Mouse (Mus musculus) hindbrain, embryonic 11.5 days (tissue): ENCODE results near the gene Mrpl20. TPM values are rescaled to one million over a fixed set of nuclear protein-coding genes. Genes with fewer than 3 reads are reported as not detected.

Experiments used
- ATAC-seq: fragments of 200-750 bp; cut with Nextera tagmentation; 2 replicates; pipeline ENCODE4 v1.8.0; 2017; ENCODE audit warnings: mild to moderate bottlenecking, moderate TSS enrichment, moderate library complexity; ENCODE audit not compliant: low FRiP score
- DNase-seq: peaks from one replicate; pipeline ENCODE4 v3.0.0-alpha.2; 2015; ENCODE audit warnings: low spot score
- H3K27ac ChIP-seq: fragments of 300-500 bp; sonication (generic); 2 replicates; pipeline ENCODE4 v1.5.1; 2014; ENCODE audit warnings: mild to moderate bottlenecking, low read depth, low read length
- H3K27me3 ChIP-seq: fragments of 300-500 bp; sonication (generic); 2 replicates; pipeline ENCODE4 v1.6.1; 2014; ENCODE audit warnings: mild to moderate bottlenecking, low read length, moderate library complexity, mixed read lengths; ENCODE audit not compliant: control insufficient read depth, insufficient read depth
- H3K36me3 ChIP-seq: fragments of 300-500 bp; sonication (generic); 2 replicates; pipeline ENCODE4 v1.6.1; 2014; ENCODE audit warnings: mild to moderate bottlenecking, low read length, moderate library complexity, mixed read lengths; ENCODE audit not compliant: control insufficient read depth, insufficient read depth
- H3K4me1 ChIP-seq: fragments of 300-500 bp; sonication (generic); replicated peaks from 2 replicates; pipeline ENCODE4 v1.6.1; 2014; ENCODE audit warnings: low read length, mixed read lengths; ENCODE audit not compliant: control insufficient read depth, insufficient read depth
- H3K4me2 ChIP-seq: fragments of 300-500 bp; sonication (generic); replicated peaks from 2 replicates; pipeline ENCODE4 v1.6.1; 2014; ENCODE audit warnings: mild to moderate bottlenecking, low read depth, low read length
- H3K4me3 ChIP-seq: fragments of 300-500 bp; sonication (generic); 2 replicates; pipeline ENCODE4 v1.5.1; 2014; ENCODE audit warnings: low read depth, low read length
- H3K9ac ChIP-seq: fragments of 300-500 bp; sonication (generic); 2 replicates; pipeline ENCODE4 v1.6.1; 2014; ENCODE audit warnings: low read depth, low read length
- H3K9me3 ChIP-seq: fragments of 300-500 bp; sonication (generic); 2 replicates; pipeline ENCODE4 v1.6.1; 2016; ENCODE audit warnings: low read length; ENCODE audit not compliant: control insufficient read depth
- WGBS: fragments of 180-500 bp; shearing (Covaris S2); extraction: QIAGEN DNeasy Blood & Tissue Kit; methylation state at CpG from one replicate; pipeline ENCODE4 v1.1.7; 2014; 5-methylcytosine and 5-hydroxymethylcytosine counted together
- polyA plus RNA-seq: library from polyadenylated mRNA; unstranded; fragments of >200 nt; fragmentation: Nextera tagmentation; extraction: Ambion mirVana; gene quantifications from 2 replicates; pipeline ENCODE4 v1.2.1, GENCODE M21; 2014

Gene Mrpl20
- polyA plus RNA-seq, 1 experiment from 2014 or later = 238 TPM

GRCm38 (mm10) chr4:155769880-155770512, 32.7 kb upstream of the Mrpl20 start:
- Histone ChIP-seq H3K9ac (peak overlapping the region; percentile 83), H3K36me3 (no peaks in the 10 kb centered on the region), H3K4me3 (peak overlapping the region; percentile 52), H3K27ac (no peak overlapping the region), H3K27me3 (peaks cover 20% of the 10 kb centered on the region), H3K4me2 (peak overlapping the region; percentile 86), H3K4me1 (peaks cover 2% of the 10 kb centered on the region; the same call in 1 of the 2 replicates), H3K9me3 (no peaks in the 10 kb centered on the region)
- ATAC-seq = peak; percentile 94
- peak; percentile 97 for DNase-seq
- under 1% methylated on average over 39 of the region's 39 CpGs for WGBS

GRCm38 (mm10) chr4:155770626-155771025, 32.1 kb upstream of the Mrpl20 start:
- Histone ChIP-seq H3K36me3 (no peaks in the 10 kb centered on the region), H3K4me2 (peak overlapping the region; percentile 86), H3K9ac (peak overlapping the region; percentile 83), H3K27me3 (peaks cover 26% of the 10 kb centered on the region), H3K4me3 (peak overlapping the region; percentile 52), H3K4me1 (peaks cover 2% of the 10 kb centered on the region; the same call in 1 of the 2 replicates), H3K27ac (no peak overlapping the region), H3K9me3 (no peaks in the 10 kb centered on the region)
- ATAC-seq (no peak), DNase-seq (no peak)
- WGBS = 46% methylated on average over 24 of the region's 24 CpGs

GRCm38 (mm10) chr4:155771706-155772105, 31.0 kb upstream of the Mrpl20 start:
- H3K4me3 ChIP-seq = no peak overlapping the region
- H3K27me3 ChIP-seq = peaks cover 26% of the 10 kb centered on the region
- no peaks in the 10 kb centered on the region for H3K9me3 ChIP-seq
- H3K27ac ChIP-seq = no peak overlapping the region
- H3K4me1 ChIP-seq = peaks cover 2% of the 10 kb centered on the region; the same call in 1 of the 2 replicates
- H3K36me3 ChIP-seq = no peaks in the 10 kb centered on the region
- H3K9ac ChIP-seq = no peak overlapping the region
- DNase-seq = no peak
- H3K4me2 ChIP-seq = no peak overlapping the region
- no peak for ATAC-seq
- WGBS = 86% methylated on average over 2 of the region's 2 CpGs

GRCm38 (mm10) chr4:155772786-155773185, 29.9 kb upstream of the Mrpl20 start:
- 89% methylated on average over 13 of the region's 13 CpGs for WGBS
- Histone ChIP-seq H3K36me3 (no peaks in the 10 kb centered on the region), H3K4me2 (no peak overlapping the region), H3K9ac (no peak overlapping the region), H3K27ac (no peak overlapping the region), H3K27me3 (peaks cover 26% of the 10 kb centered on the region), H3K4me1 (peaks cover 2% of the 10 kb centered on the region; the same call in 1 of the 2 replicates), H3K9me3 (no peaks in the 10 kb centered on the region), H3K4me3 (no peak overlapping the region)
- no peak for ATAC-seq
- no peak for DNase-seq

- DNase-seq (no peak), ATAC-seq (no peak)
- Histone ChIP-seq H3K9me3 (no peaks in the 10 kb centered on the region), H3K27me3 (peaks cover 26% of the 10 kb centered on the region), H3K27ac (no peak overlapping the region), H3K36me3 (no peaks in the 10 kb centered on the region), H3K4me1 (peaks cover 2% of the 10 kb centered on the region; the same call in 1 of the 2 replicates), H3K4me2 (no peak overlapping the region), H3K9ac (no peak overlapping the region), H3K4me3 (no peak overlapping the region; the same call in 1 of the 2 replicates)
- WGBS = 44% methylated on average over 5 of the region's 5 CpGs
Observed at GRCm38 (mm10) chr4:155773335-155774078, 29.2 kb upstream of the Mrpl20 start.

GRCm38 (mm10) chr4:155774280-155774754, 28.4 kb upstream of the Mrpl20 start, which contains the start of gene Vwa1:
Gene Vwa1 (minus strand): TSS chr4:155774698.
- 0 out of 2 replicates have a peak within 1 kb of the TSS, but pooled peaks have one; percentile 13 for H3K27ac ChIP-seq
- ATAC-seq = peak; percentile 41
- no peak within 1 kb of the TSS; the same call in 1 of the 2 replicates for H3K9ac ChIP-seq
- no peaks in the 10 kb centered on the region for H3K36me3 ChIP-seq
- peak within 1 kb of the TSS; percentile 42 for H3K4me2 ChIP-seq
- WGBS = 1% methylated on average over 35 of the region's 35 CpGs
- DNase-seq = peak; percentile 78
- peaks cover 26% of the 10 kb centered on the region for H3K27me3 ChIP-seq
- peak within 1 kb of the TSS; percentile 24 for H3K4me3 ChIP-seq
- H3K9me3 ChIP-seq = no peaks in the 10 kb centered on the region
- H3K4me1 ChIP-seq = peaks cover 2% of the 10 kb centered on the region; the same call in 1 of the 2 replicates

- Histone ChIP-seq H3K27me3 (peaks cover 26% of the 10 kb centered on the region), H3K9me3 (no peaks in the 10 kb centered on the region), H3K4me2 (peak overlapping the region; percentile 42), H3K9ac (no peak overlapping the region; the same call in 1 of the 2 replicates), H3K4me3 (no peak overlapping the region), H3K36me3 (no peaks in the 10 kb centered on the region), H3K27ac (0 out of 2 replicates have a peak overlapping the region, but pooled peaks have one; percentile 13), H3K4me1 (no peaks in the 10 kb centered on the region; the same call in 1 of the 2 replicates)
- 67% methylated on average over 9 of the region's 9 CpGs for WGBS
- DNase-seq = peak; percentile 13
- ATAC-seq = no peak
Observed at GRCm38 (mm10) chr4:155774971-155775740, 27.5 kb upstream of the Mrpl20 start.

GRCm38 (mm10) chr4:155775855-155776254, 26.8 kb upstream of the Mrpl20 start:
- Histone ChIP-seq H3K4me1 (no peaks in the 10 kb centered on the region; the same call in 1 of the 2 replicates), H3K4me3 (no peak overlapping the region), H3K9me3 (no peaks in the 10 kb centered on the region), H3K9ac (no peak overlapping the region), H3K27me3 (peaks cover 26% of the 10 kb centered on the region), H3K36me3 (no peaks in the 10 kb centered on the region), H3K27ac (no peak overlapping the region), H3K4me2 (no peak overlapping the region)
- DNase-seq (no peak), ATAC-seq (no peak)
- WGBS = 86% methylated on average over 3 of the region's 3 CpGs
